Mouse (Mus musculus): ENCODE results near the gene Sympk. TPM values are rescaled to one million over a fixed set of nuclear protein-coding genes. Genes with fewer than 3 reads are reported as not detected.

Gene Sympk
- total and polyA plus RNA-seq, 2 experiments = 21.5 to 46.9 TPM

GRCm38 (mm10) chr7:19054047-19054776 is 30.0 kb downstream of the Sympk start, which contains the start of gene Rsph6a:
Gene Rsph6a (plus strand): TSS chr7:19054690.
- no peak for TF ChIP-seq POLR2A (IDR thresholded peaks at IDR 0.05; ENCODE audit: extremely low read depth, insufficient read depth, low read length)
- TF ChIP-seq CTCF (IDR thresholded peaks at IDR 0.05; ENCODE audit: low read depth, low read length) = peak; percentile 48; the same call in 1 of the 2 replicates
- H3K9ac ChIP-seq (ENCODE audit: low read depth, low read length) = no peak within 1 kb of the TSS
- no peak within 1 kb of the TSS for H3K4me3 ChIP-seq (ENCODE audit: insufficient read depth, low read depth, low read length)
- peaks cover 7% of the 10 kb centered on the region; the same call in 1 of the 2 replicates for H3K36me3 ChIP-seq (ENCODE audit: control insufficient read depth, insufficient read depth, low read length)
- H3K79me2 ChIP-seq (ENCODE audit: control insufficient read depth, insufficient read depth, low read length) = no peaks in the 10 kb centered on the region
- no peak within 1 kb of the TSS for H3K27ac ChIP-seq (replicated peaks; ENCODE audit: insufficient read depth, low read depth, low read length)
- DNase-seq (ENCODE audit: extremely low read depth, low read depth, low spot score) = no peak
- no peaks in the 10 kb centered on the region for H3K4me1 ChIP-seq (ENCODE audit: control insufficient read depth, insufficient read depth, low read length)
- 68% methylated on average over 31 of the region's 33 CpGs for WGBS
- no peaks in the 10 kb centered on the region for H3K27me3 ChIP-seq (ENCODE audit: control insufficient read depth, insufficient read depth, low read length)

GRCm38 (mm10) chr7:19054777-19055076 is 30.6 kb downstream of the Sympk start:
- TF ChIP-seq POLR2A (IDR thresholded peaks at IDR 0.05; ENCODE audit: extremely low read depth, insufficient read depth, low read length) (no peak), CTCF (IDR thresholded peaks at IDR 0.05; ENCODE audit: low read depth, low read length) (no peak)
- H3K27me3 ChIP-seq (ENCODE audit: control insufficient read depth, insufficient read depth, low read length) = no peaks in the 10 kb centered on the region
- DNase-seq (ENCODE audit: extremely low read depth, low read depth, low spot score) = no peak
- no peak overlapping the region for H3K4me3 ChIP-seq (ENCODE audit: insufficient read depth, low read depth, low read length)
- H3K36me3 ChIP-seq (ENCODE audit: control insufficient read depth, insufficient read depth, low read length) = peaks cover 2% of the 10 kb centered on the region; the same call in 1 of the 2 replicates
- H3K27ac ChIP-seq (replicated peaks; ENCODE audit: insufficient read depth, low read depth, low read length) = no peak overlapping the region
- 82% methylated on average over 9 of the region's 9 CpGs for WGBS
- no peak overlapping the region for H3K9ac ChIP-seq (ENCODE audit: low read depth, low read length)
- H3K79me2 ChIP-seq (ENCODE audit: control insufficient read depth, insufficient read depth, low read length) = no peaks in the 10 kb centered on the region
- H3K4me1 ChIP-seq (ENCODE audit: control insufficient read depth, insufficient read depth, low read length) = no peaks in the 10 kb centered on the region

- DNase-seq (ENCODE audit: extremely low read depth, low read depth, low spot score) = no peak
- no peak for TF ChIP-seq CTCF (IDR thresholded peaks at IDR 0.05; ENCODE audit: low read depth, low read length)
- TF ChIP-seq POLR2A (IDR thresholded peaks at IDR 0.05; ENCODE audit: extremely low read depth, insufficient read depth, low read length) = no peak
- no peaks in the 10 kb centered on the region for H3K4me1 ChIP-seq (ENCODE audit: control insufficient read depth, insufficient read depth, low read length)
- WGBS = 87% methylated on average over 8 of the region's 8 CpGs
- H3K79me2 ChIP-seq (ENCODE audit: control insufficient read depth, insufficient read depth, low read length) = no peaks in the 10 kb centered on the region
- H3K9ac ChIP-seq (ENCODE audit: low read depth, low read length) = no peak overlapping the region
- H3K27me3 ChIP-seq (ENCODE audit: control insufficient read depth, insufficient read depth, low read length) = no peaks in the 10 kb centered on the region
- peaks cover 2% of the 10 kb centered on the region; the same call in 1 of the 2 replicates for H3K36me3 ChIP-seq (ENCODE audit: control insufficient read depth, insufficient read depth, low read length)
- no peak overlapping the region for H3K27ac ChIP-seq (replicated peaks; ENCODE audit: insufficient read depth, low read depth, low read length)
- H3K4me3 ChIP-seq (ENCODE audit: insufficient read depth, low read depth, low read length) = no peak overlapping the region
Observed at GRCm38 (mm10) chr7:19055108-19055507, 30.9 kb downstream of the Sympk start.

GRCm38 (mm10) chr7:19057405-19057804 is 33.2 kb downstream of the Sympk start:
- no peak for TF ChIP-seq CTCF (IDR thresholded peaks at IDR 0.05; ENCODE audit: low read depth, low read length)
- TF ChIP-seq POLR2A (IDR thresholded peaks at IDR 0.05; ENCODE audit: extremely low read depth, insufficient read depth, low read length) = no peak
- no peak overlapping the region for H3K27ac ChIP-seq (replicated peaks; ENCODE audit: insufficient read depth, low read depth, low read length)
- no peak for DNase-seq (ENCODE audit: extremely low read depth, low read depth, low spot score)

DNA sequence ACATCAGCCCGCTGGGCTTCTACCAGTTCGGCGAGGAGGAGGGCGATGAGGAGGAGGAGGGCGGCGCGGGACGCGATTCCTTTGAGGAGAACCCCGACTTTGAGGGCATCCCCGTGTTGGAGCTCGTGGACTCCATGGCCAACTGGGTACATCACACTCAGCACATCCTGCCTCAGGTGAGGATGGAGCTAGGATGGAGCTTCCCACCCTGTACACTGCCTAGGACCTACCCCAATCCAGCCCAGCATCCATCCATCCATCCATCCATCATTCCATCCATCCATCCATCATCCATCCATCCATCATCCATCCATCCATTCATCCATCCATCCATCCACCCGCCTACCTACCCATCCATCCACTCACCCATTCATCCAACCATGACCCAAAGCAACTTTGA is 41.7 kb downstream of the Sympk start:
- H3K27me3 ChIP-seq (ENCODE audit: control insufficient read depth, insufficient read depth, low read length) = peaks cover 14% of the 10 kb centered on the region
- H3K4me1 ChIP-seq (ENCODE audit: control insufficient read depth, insufficient read depth, low read length) = no peaks in the 10 kb centered on the region
- TF ChIP-seq POLR2A (IDR thresholded peaks at IDR 0.05; ENCODE audit: extremely low read depth, insufficient read depth, low read length) (no peak), CTCF (IDR thresholded peaks at IDR 0.05; ENCODE audit: low read depth, low read length) (no peak)
- no peak overlapping the region for H3K4me3 ChIP-seq (ENCODE audit: insufficient read depth, low read depth, low read length)
- DNase-seq (ENCODE audit: extremely low read depth, low read depth, low spot score) = no peak
- H3K9ac ChIP-seq (ENCODE audit: low read depth, low read length) = no peak overlapping the region
- H3K79me2 ChIP-seq (ENCODE audit: control insufficient read depth, insufficient read depth, low read length) = no peaks in the 10 kb centered on the region
- H3K27ac ChIP-seq (replicated peaks; ENCODE audit: insufficient read depth, low read depth, low read length) = no peak overlapping the region
- no peaks in the 10 kb centered on the region for H3K36me3 ChIP-seq (ENCODE audit: control insufficient read depth, insufficient read depth, low read length)
- 42% methylated on average over 13 of the region's 13 CpGs for WGBS

More at GRCm38 (mm10) chr7:19057405-19057804, 33.2 kb downstream of the Sympk start:
- Histone ChIP-seq H3K36me3 (ENCODE audit: control insufficient read depth, insufficient read depth, low read length) (no peaks in the 10 kb centered on the region), H3K4me3 (ENCODE audit: insufficient read depth, low read depth, low read length) (no peak overlapping the region), H3K9ac (ENCODE audit: low read depth, low read length) (no peak overlapping the region), H3K79me2 (ENCODE audit: control insufficient read depth, insufficient read depth, low read length) (no peaks in the 10 kb centered on the region), H3K4me1 (ENCODE audit: control insufficient read depth, insufficient read depth, low read length) (no peaks in the 10 kb centered on the region), H3K27me3 (ENCODE audit: control insufficient read depth, insufficient read depth, low read length) (no peaks in the 10 kb centered on the region)
- 90% methylated on average over 10 of the region's 10 CpGs for WGBS

DNA sequence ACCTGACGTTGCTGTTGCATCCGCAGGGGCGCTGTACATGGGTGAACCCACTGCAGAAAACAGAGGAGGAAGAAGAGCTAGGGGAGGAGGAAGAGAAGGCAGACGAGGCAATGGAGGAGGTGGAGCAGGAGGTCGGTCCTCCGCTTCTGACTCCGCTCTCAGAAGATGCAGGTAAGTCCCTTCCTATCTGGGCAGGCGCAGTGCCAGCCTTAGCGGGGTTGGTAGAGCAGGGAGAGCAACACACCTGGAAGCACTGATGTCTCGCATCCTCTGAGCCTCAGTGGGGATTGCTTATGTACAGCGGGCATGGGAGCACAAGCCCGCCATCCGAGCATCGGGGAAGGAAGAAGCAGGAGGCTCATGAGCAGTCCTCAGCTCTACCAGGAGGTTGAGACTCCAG is 42.9 kb downstream of the Sympk start:
- H3K4me3 ChIP-seq (ENCODE audit: insufficient read depth, low read depth, low read length) = no peak overlapping the region
- TF ChIP-seq CTCF (IDR thresholded peaks at IDR 0.05; ENCODE audit: low read depth, low read length) (no peak), POLR2A (IDR thresholded peaks at IDR 0.05; ENCODE audit: extremely low read depth, insufficient read depth, low read length) (no peak)
- no peak for DNase-seq (ENCODE audit: extremely low read depth, low read depth, low spot score)
- H3K9ac ChIP-seq (ENCODE audit: low read depth, low read length) = no peak overlapping the region
- H3K4me1 ChIP-seq (ENCODE audit: control insufficient read depth, insufficient read depth, low read length) = no peaks in the 10 kb centered on the region
- no peak overlapping the region for H3K27ac ChIP-seq (replicated peaks; ENCODE audit: insufficient read depth, low read depth, low read length)
- H3K36me3 ChIP-seq (ENCODE audit: control insufficient read depth, insufficient read depth, low read length) = no peaks in the 10 kb centered on the region
- H3K27me3 ChIP-seq (ENCODE audit: control insufficient read depth, insufficient read depth, low read length) = peaks cover 14% of the 10 kb centered on the region
- no peaks in the 10 kb centered on the region for H3K79me2 ChIP-seq (ENCODE audit: control insufficient read depth, insufficient read depth, low read length)
- 34% methylated on average over 14 of the region's 14 CpGs for WGBS
